Mouse (Mus musculus): Measurements from ENCODE around the gene Rpl4.

DNA sequence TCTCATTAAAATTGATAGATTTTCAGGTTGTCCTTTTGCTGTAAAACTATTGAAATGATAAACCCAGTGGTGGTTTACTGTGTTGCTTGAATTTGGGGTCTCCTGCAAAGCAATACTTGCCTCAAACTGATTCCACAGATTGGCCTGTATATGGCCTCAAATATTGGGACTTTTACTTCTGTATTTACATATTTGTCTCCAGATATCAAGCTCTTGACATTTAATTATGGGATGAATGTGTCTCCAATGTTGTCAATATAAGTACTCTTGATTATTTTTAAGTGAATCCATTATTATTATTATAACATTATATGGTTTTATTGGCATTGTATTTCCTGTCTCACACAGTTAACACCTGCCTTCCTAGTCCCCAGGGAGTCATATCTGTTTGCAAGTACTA lies 1.2 kb downstream of the Rpl4 start:
- TF ChIP-seq CTCF (IDR thresholded peaks at IDR 0.05; ENCODE audit: low read depth, low read length) (no peak), POLR2A (IDR thresholded peaks at IDR 0.05; ENCODE audit: borderline replicate concordance, low read depth, low read length) (no peak)

Measured in bone marrow macrophage, adult 2 months (primary cell).